Mouse (Mus musculus) midbrain, embryonic 10.5 days (tissue): ENCODE measurements at regions not wholly inside any gene's neighbourhood (a gene's known extent, or its start where the extent isn't known, plus 50 kb on each side); places are given as distances from the start of the nearest gene placed in this dataset.

Experiments used
- DNase-seq: peaks from one replicate; pipeline ENCODE4 v3.0.0-alpha.2; 2017; ENCODE audit warnings: low spot score
- H3K27ac ChIP-seq: fragments of 300-500 bp; sonication (generic); replicated peaks from 2 replicates; pipeline ENCODE4 v1.5.1; 2016; ENCODE audit warnings: mild to moderate bottlenecking
- H3K27me3 ChIP-seq: fragments of 300-500 bp; sonication (generic); 2 replicates; pipeline ENCODE4 v1.6.1; 2016; ENCODE audit warnings: low read depth, mild to moderate bottlenecking; ENCODE audit not compliant: poor library complexity, severe bottlenecking
- H3K36me3 ChIP-seq: fragments of 300-500 bp; sonication (generic); 2 replicates; pipeline ENCODE4 v1.6.1; 2016; ENCODE audit warnings: mild to moderate bottlenecking, moderate library complexity
- H3K4me1 ChIP-seq: fragments of 300-500 bp; sonication (generic); 2 replicates; pipeline ENCODE4 v1.6.1; 2016
- H3K4me3 ChIP-seq: fragments of 300-500 bp; sonication (generic); 2 replicates; pipeline ENCODE4 v1.5.1; 2016; ENCODE audit warnings: mild to moderate bottlenecking, moderate library complexity
- H3K9me3 ChIP-seq: fragments of 300-500 bp; sonication (generic); replicated peaks from 2 replicates; pipeline ENCODE4 v1.6.1; 2016; ENCODE audit warnings: mild to moderate bottlenecking
- WGBS: fragments of 180-500 bp; shearing (Covaris S2); methylation state at CpG from one replicate; pipeline ENCODE4 v1.1.7; 2016; 5-methylcytosine and 5-hydroxymethylcytosine counted together

DNA sequence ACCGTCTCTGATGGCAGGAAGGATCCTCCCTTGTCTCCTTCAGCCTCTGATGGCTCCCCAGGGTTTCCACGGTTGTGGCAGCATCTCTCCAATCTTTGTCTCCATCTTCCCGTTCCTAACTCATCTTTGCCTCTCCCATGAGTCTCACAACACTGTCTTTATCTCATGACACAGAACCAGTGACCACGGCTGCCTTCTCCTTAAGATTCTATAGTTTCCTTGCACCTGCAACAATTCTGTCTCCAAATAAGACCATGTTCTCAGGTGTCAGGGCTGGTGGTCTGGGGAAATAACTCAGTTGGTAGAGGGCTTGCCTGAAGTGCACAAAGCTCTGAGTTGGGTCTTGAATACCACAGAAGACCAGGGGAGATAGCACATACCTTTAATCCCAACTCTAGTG, 203.8 kb downstream of the Cd83 start:
- 92% methylated on average over 4 of the region's 4 CpGs for WGBS
- DNase-seq = no peak
- H3K27ac ChIP-seq = peak overlapping the region; percentile 57; the same call in 1 of the 2 replicates

DNA sequence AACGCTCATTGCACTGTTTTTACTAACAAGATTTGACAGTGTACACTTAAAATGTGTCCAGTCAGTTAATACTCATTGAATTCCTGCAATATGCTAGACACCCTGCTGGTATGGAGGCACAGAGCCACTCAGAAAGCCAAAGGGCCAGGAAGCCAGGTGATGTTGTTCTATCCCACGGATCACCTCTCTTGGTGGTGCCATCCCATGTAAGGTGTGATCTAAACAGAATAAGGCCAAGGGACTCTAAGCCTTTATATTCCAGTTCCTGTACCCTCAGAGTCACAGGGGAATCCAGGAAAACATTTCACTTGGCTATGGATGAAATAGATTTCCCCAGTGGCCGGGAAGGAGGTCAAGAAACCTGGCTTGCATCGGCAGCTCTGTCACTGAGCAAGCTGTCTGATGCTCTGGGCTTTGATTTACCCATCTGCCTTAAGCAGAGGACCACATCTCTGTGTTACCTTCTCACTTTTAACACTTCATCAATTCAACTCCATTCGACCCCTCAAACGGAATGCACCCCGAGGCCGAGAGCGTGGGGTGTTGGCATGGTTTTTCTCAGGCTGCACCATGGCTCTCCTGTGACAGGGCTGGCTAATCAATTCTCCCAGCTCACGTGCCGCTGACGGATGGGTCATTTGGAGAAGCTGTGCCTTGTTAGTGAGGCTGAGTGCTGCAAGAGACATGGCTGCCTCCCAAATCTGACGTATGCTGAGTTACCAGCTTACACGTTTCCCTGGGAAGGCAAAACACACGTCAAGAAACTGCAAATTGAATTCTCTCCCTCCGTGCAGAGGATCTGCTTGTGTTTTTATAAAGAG, 205.9 kb downstream of the Cd83 start:
- Histone ChIP-seq H3K4me1 (peaks cover 15% of the 10 kb centered on the region), H3K4me3 (no peak overlapping the region), H3K27me3 (peaks cover 19% of the 10 kb centered on the region), H3K36me3 (no peaks in the 10 kb centered on the region), H3K9me3 (no peaks in the 10 kb centered on the region), H3K27ac (no peak overlapping the region)
- no peak for DNase-seq
- 89% methylated on average over 16 of the region's 16 CpGs for WGBS

More for the DNA sequence above, 203.8 kb downstream of the Cd83 start:
- Histone ChIP-seq H3K4me3 (no peak overlapping the region), H3K27me3 (peaks cover 11% of the 10 kb centered on the region; the same call in 1 of the 2 replicates), H3K4me1 (peaks cover 15% of the 10 kb centered on the region), H3K9me3 (no peaks in the 10 kb centered on the region), H3K36me3 (no peaks in the 10 kb centered on the region)

DNA sequence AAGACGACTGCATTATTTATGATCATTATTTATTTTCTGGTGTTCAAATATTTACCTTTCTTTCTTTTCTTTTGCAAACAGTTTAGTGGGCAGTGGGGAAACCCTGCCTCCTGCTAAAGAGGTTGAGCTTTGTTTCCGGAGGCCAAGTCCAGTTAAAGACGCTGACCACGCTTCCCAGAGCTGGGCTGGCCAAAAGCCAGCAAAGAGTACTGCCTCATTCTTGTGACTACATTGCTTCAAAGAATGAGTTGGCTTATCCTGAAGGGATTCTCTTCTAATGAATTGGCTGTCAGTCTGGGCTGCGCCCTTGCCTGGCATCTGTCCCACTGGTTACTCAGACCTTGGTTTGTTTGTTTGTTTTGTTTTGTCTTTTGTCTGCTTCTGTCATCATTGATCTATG, 207.2 kb downstream of the Cd83 start:
- H3K27me3 ChIP-seq = peaks cover 24% of the 10 kb centered on the region
- no peaks in the 10 kb centered on the region for H3K36me3 ChIP-seq
- no peaks in the 10 kb centered on the region for H3K9me3 ChIP-seq
- peaks cover 15% of the 10 kb centered on the region for H3K4me1 ChIP-seq
- no peak overlapping the region for H3K4me3 ChIP-seq
- WGBS = 75% methylated on average over 5 of the region's 5 CpGs
- no peak overlapping the region for H3K27ac ChIP-seq
- DNase-seq = no peak

DNA sequence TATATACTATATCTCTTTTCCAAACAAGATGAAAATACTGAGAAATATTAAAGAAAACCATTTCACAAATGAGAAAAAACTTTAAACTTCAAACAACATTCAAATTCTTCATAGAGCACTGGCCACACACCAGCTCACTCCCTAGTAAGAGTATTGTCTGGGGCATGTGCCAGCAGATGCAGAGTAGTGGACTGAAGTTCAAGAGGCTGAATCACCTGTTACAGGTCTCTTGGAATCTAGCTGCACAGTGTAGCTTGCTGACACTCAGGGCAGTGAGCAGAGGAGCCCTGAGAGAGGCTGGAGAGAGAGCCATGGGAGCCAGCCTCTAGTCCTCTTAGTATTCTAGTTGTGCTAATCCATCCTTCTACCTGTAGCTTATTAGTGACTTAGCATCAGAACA, 208.4 kb downstream of the Cd83 start:
- peaks cover 23% of the 10 kb centered on the region for H3K27me3 ChIP-seq
- DNase-seq = no peak
- H3K27ac ChIP-seq = no peak overlapping the region
- H3K36me3 ChIP-seq = no peaks in the 10 kb centered on the region
- H3K9me3 ChIP-seq = no peaks in the 10 kb centered on the region
- peaks cover 6% of the 10 kb centered on the region; the same call in 1 of the 2 replicates for H3K4me1 ChIP-seq
- no peak overlapping the region for H3K4me3 ChIP-seq

DNA sequence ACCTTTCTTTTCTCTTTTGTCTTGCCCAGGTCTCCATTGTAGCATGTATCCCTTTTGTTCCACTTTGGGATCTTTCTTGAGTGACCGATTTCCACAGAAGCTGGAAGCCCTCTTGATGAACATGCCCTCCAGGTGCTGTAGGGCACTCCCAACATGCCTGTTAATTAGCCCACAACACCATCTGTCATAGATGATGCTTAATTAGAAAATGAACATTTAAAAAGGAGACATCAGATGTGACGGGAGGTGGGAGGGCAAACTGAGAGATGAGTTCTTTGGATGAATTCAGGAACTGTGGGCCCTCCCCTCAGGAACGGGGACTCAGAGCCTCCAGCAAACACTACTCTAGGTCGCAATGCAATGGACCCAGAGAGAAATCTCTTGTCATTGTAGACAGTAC, 209.8 kb downstream of the Cd83 start:
- DNase-seq = no peak
- peaks cover 20% of the 10 kb centered on the region for H3K27me3 ChIP-seq
- peaks cover 4% of the 10 kb centered on the region; the same call in 1 of the 2 replicates for H3K4me1 ChIP-seq
- no peak overlapping the region for H3K4me3 ChIP-seq
- 90% methylated on average over 4 of the region's 4 CpGs for WGBS
- no peaks in the 10 kb centered on the region for H3K36me3 ChIP-seq
- H3K27ac ChIP-seq = no peak overlapping the region
- no peaks in the 10 kb centered on the region for H3K9me3 ChIP-seq

DNA sequence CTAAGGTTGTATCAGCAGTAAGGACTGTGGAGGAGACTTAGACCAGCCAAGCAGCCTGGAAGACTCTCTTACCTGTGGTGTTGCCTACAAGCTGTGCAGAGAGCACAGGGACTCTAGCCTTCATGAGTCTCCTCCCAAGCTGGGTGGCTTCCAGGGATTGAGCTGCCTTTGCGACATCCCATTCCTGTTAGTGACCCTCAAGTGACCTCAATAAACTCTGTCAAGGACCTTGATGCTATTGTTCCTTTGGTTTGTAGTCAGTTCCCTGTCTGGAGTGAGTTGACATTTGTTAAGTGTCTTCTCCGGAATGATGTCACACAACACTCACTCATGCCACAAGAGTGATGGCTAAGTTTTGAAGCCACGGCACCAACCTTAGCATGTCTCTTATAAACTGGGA, 211.0 kb downstream of the Cd83 start:
- Histone ChIP-seq H3K4me1 (peaks cover 4% of the 10 kb centered on the region; the same call in 1 of the 2 replicates), H3K4me3 (no peak overlapping the region), H3K27me3 (peaks cover 14% of the 10 kb centered on the region), H3K27ac (no peak overlapping the region), H3K9me3 (no peaks in the 10 kb centered on the region), H3K36me3 (no peaks in the 10 kb centered on the region)
- 75% methylated on average over 3 of the region's 3 CpGs for WGBS
- DNase-seq = no peak

DNA sequence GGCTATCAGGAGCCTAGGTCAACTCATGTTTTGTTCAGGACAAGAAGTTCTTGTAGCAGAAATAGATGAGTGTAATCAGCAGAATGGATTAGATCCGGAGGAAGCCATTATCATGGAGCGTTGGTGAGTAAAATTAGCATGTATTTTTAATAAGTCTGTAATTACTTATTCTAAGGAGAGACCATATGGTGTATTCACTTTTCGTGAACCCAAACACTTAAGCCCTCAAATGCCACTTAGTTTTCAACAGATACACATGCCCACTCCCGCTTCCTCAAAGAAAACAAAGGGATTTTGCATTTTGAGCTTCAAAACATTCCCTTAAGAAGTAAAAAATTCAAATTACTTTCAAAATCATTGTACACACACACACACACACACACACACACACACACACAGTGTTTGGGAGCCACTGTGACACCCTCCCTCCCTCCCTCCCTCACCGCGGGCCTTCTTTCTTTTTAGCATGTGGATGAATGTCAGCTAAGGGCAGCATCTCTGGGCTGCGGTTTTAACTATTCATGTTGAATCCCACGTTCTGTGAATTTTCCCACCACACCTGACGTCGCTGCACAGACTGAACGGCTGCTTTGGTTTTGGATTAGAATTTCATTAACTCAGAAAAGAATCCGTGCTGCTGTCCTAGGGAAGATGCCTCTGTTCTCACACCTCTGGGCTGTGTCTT, 217.4 kb downstream of the Cd83 start:
- Histone ChIP-seq H3K4me3 (no peak overlapping the region), H3K27ac (no peak overlapping the region), H3K27me3 (peaks cover 16% of the 10 kb centered on the region; the same call in 1 of the 2 replicates), H3K4me1 (peaks cover 10% of the 10 kb centered on the region; the same call in 1 of the 2 replicates), H3K36me3 (no peaks in the 10 kb centered on the region), H3K9me3 (peaks cover 6% of the 10 kb centered on the region)
- 80% methylated on average over 12 of the region's 12 CpGs for WGBS
- no peak for DNase-seq

DNA sequence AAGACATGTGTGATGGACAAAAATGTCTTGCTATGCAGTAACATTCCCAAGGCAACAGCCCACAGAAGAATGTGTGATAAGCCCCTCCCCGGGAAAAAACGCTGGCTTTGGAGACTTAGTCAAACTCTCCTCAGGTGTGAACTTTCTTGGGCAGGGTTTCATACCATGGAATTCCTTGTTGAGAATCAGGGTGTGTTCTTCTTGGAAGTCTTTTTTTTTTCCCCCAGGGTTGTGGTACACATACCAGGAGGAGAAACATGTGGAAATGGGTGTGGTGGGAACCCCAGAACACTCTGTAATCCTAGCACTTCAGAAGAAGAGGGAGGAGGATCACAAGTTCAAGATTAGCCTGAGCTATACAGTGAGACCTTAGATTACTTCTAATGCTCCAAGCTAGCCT, 228.3 kb downstream of the Cd83 start:
- Histone ChIP-seq H3K36me3 (no peaks in the 10 kb centered on the region), H3K27me3 (peaks cover 90% of the 10 kb centered on the region), H3K27ac (no peak overlapping the region), H3K9me3 (no peaks in the 10 kb centered on the region), H3K4me1 (peaks cover 4% of the 10 kb centered on the region), H3K4me3 (no peak overlapping the region)
- no peak for DNase-seq
- WGBS = 90% methylated on average over 2 of the region's 2 CpGs

DNA sequence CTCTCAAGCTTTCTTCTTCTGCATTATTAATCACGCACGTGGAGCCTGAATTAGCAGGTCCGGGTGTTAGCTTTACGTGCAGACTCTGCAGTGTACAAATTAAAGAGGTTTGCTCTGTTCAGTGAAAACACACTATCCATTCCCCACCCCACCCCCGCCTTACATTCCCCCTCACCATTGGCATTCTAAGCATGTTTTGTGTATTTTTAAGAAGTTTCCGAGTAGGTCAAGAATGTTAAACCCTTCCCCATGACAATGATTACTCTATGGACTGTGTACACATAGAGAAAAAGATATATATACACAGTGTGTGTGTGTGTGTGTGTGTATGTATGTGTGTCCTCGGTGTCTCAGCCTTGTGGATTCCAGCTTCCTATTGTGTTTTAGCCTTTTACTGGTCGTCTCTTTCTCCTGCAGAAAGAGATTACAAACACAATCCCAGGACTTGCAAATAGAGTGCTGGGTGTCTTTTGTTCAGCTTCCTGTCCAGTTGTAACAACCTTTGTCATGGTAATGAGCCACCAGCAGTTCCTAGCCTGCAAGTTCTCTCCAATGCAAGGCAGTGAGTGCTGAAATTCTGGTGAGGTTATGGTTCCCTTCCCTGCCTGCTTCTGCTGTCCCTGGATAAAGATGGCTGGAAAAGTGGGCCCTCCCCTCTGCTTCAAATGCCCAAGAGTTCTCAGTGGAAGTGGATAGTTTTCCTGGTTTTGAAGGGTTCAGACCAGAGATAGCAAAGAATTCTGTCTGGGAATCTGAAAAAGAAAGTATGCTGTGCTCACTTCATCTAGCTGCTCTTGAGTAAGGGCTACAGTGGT, 234.1 kb downstream of the Cd83 start:
- H3K27ac ChIP-seq = peak overlapping the region; percentile 74
- peak overlapping the region; percentile 29 for H3K4me3 ChIP-seq
- no peaks in the 10 kb centered on the region for H3K9me3 ChIP-seq
- DNase-seq = peak; percentile 67
- H3K4me1 ChIP-seq = peaks cover 50% of the 10 kb centered on the region
- H3K27me3 ChIP-seq = peaks cover 98% of the 10 kb centered on the region
- H3K36me3 ChIP-seq = no peaks in the 10 kb centered on the region
- 10% methylated on average over 8 of the region's 8 CpGs for WGBS

DNA sequence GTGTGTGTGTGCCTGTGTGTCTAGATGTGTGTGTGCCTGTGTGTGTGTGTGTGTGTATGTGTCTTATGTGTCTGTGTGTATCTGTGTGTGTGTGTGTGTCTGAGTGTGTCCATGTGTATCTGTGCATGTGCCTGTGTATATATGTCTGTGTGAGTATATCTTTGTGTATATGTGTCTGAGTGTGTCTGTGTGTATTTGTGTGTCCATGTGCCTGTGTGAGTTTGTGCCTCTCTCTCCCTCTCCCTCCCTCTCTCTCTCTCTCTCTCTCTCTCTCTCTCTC, 234.7 kb downstream of the Cd83 start:
- H3K4me3 ChIP-seq = 0 out of 2 replicates have a peak overlapping the region, but pooled peaks have one; percentile 29
- H3K9me3 ChIP-seq = no peaks in the 10 kb centered on the region
- H3K4me1 ChIP-seq = peaks cover 50% of the 10 kb centered on the region
- H3K27me3 ChIP-seq = peaks cover 98% of the 10 kb centered on the region
- no peaks in the 10 kb centered on the region for H3K36me3 ChIP-seq
- H3K27ac ChIP-seq = peak overlapping the region; percentile 74
- no peak for DNase-seq

DNA sequence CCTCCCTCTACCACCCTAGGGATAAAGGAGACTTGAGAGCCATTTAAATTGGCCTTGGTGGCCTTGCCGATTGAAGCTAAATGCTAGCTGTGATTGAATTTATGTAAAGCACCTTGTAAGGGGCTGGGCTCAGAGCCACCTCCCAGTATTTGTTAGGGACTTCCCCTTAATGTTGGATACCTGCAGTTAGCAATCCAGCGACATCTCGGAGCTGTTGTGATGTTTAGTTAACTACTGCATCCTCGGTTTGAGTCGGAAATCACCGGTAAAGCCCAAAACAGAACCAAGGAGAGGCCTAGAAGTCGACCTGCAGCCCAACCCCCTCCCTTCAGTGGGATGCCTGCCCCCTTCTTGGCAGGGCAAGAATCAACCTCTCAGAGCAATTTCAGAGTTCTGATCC, 236.3 kb downstream of the Cd83 start:
- H3K9me3 ChIP-seq = no peaks in the 10 kb centered on the region
- H3K27ac ChIP-seq = 0 out of 2 replicates have a peak overlapping the region, but pooled peaks have one; percentile 38
- no peak for DNase-seq
- peaks cover 50% of the 10 kb centered on the region for H3K4me1 ChIP-seq
- H3K27me3 ChIP-seq = peaks cover 98% of the 10 kb centered on the region
- WGBS = 18% methylated on average over 7 of the region's 7 CpGs
- no peak overlapping the region for H3K4me3 ChIP-seq
- no peaks in the 10 kb centered on the region for H3K36me3 ChIP-seq

DNA sequence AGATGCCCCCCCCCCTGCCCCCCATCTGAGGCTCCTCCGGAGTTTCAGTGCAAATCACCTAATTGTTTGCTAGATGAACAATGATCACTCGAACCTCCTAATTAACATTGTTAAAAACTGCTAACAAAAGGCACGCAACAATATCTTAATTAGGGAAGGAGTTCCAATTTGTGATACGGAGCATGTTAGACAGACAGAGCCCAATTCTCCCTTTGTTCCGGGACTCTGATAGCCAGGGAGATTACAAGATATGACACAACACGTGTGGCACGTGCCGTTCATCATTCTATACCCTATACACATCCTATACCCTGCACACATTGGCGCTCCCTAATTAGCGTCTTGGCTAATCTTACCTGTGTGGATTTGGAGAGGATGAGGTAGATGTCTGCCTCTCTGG, 237.5 kb downstream of the Cd83 start:
- peaks cover 98% of the 10 kb centered on the region for H3K27me3 ChIP-seq
- no peak overlapping the region for H3K4me3 ChIP-seq
- 56% methylated on average over 10 of the region's 10 CpGs for WGBS
- H3K4me1 ChIP-seq = peaks cover 50% of the 10 kb centered on the region
- no peak for DNase-seq
- H3K27ac ChIP-seq = 0 out of 2 replicates have a peak overlapping the region, but pooled peaks have one; percentile 38
- no peaks in the 10 kb centered on the region for H3K9me3 ChIP-seq
- H3K36me3 ChIP-seq = no peaks in the 10 kb centered on the region
